Mouse (Mus musculus) v-Abl transformed pro-B cells (cell line): ENCODE data around the gene Olfr1260.

ENCODE experiments used
- in situ Hi-C, 2 experiments: fragments of 400-800 bp; cut with MboI; formaldehyde crosslinking; loops; one replicate each; pipeline ENCODE4 v1.15.1; 2025; ENCODE audit not compliant: unreplicated experiment in 2 of 2

Gene Olfr1260

DNA sequence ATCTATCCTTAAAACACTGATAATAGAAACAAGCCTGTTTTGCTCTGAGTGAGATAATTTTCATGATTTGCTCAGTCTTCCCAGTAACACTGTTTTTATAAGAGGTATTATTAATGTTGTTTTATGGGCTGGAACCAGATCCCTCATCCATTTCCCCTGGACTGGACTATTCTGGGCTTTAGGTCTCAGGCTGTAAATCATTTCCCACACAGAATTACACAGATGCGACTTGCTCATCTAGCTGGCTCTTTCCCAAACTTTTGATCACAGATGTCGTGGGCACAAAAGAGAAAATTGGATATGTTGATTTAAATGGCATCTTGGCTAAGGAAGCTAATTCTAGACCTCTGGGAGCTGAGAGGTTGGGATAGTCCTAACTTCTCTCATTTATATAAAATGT, at the start of gene Olfr1260:
Gene Olfr1260 (plus strand): TSS at position 157 of the 400 bp plus-strand sequence.
- in situ Hi-C loops = no loop called here

DNA sequence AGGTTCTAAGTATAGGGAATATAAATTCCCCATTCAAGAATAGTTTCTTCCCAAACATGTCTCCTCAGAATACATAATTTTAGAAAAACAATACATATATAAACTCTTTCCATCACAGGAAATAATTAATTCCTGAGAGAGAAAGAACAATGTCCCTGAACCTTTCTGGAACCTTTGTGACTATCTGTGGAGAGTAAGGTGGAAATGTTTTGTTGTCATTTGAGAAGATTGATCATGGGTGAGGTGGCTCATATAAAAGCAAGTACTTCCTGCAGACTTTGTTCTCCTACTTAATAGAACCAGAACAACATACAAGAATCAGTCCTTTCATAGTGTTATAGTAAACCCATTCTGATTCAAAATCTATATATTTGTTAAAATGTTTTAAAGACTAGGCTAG, 47.1 kb upstream of the Olfr1260 start, which contains the start of gene Olfr1258:
Gene Olfr1258 (plus strand): TSS at position 301 of the 400 bp plus-strand sequence.
- in situ Hi-C loops = no loop called here

DNA sequence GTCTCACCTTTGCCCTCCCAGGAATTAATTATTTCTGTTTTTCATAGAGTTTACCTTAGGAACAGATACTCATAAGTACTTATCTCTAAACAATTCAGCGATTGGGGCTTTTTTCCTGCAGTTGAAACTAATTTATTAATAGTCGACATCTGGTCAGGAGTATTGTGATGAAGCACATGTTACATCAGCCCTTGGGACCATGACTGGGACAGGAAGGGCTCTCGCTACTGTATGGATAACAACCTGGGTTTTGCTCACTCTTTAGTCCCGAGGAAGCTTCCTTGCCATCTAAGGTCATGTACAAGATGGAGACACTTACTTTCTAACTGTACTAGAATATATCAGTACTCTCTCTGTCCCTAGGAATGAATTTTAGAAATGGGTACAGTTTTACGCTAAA, 25.6 kb upstream of the Olfr1260 start, which contains the start of gene Olfr1259:
Gene Olfr1259 (minus strand): TSS at position 101 of the 400 bp plus-strand sequence.
- in situ Hi-C loops = no loop called here

- in situ Hi-C loops = no loop called here
Measured at GRCm38 (mm10) chr2:89977709-89978108, 3.6 kb downstream of the Olfr1260 start.

DNA sequence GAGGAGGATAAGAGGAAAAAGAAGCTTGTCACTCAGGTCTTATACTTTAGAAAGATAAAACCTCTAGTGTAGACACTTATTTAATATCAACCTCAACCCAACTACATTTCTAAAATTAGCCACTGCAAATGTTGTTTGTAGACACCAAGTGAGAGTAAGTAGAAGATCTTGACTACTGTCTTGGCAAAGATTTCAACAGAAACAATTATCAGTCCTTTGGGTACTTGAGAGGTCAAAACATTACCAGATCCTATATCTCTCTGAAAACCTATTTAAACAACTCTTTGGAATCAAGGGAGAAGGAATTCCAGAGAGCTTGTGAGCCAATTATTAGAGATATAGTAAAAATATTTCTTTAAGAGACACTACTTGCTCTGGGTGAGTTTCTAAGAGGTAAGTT, 16.8 kb downstream of the Olfr1260 start, which contains the start of gene Olfr1261:
Gene Olfr1261 (plus strand): TSS at position 301 of the 400 bp plus-strand sequence.
- in situ Hi-C loops = no loop called here

DNA sequence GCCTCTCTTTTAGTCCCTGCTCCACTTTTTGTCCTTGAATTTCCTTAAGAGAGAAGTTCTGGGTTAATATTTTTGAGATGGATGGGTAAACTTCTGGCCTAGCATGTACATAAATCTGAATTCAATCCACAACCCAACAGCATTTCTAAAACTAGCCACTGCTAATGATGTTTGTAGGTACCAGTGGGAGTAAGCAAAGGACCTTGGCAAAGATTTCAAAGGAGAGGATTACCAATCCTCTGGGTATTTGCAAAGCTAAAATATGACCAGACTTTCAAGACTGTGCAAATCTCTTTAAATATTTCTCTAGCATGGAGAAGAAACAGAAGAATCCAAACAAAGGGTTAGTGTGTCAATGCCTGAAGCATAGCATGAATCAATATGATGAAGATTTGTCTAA, 25.7 kb downstream of the Olfr1260 start, which contains the start of gene Olfr1262:
Gene Olfr1262 (plus strand): TSS at position 301 of the 400 bp plus-strand sequence.
- in situ Hi-C loops = no loop called here

DNA sequence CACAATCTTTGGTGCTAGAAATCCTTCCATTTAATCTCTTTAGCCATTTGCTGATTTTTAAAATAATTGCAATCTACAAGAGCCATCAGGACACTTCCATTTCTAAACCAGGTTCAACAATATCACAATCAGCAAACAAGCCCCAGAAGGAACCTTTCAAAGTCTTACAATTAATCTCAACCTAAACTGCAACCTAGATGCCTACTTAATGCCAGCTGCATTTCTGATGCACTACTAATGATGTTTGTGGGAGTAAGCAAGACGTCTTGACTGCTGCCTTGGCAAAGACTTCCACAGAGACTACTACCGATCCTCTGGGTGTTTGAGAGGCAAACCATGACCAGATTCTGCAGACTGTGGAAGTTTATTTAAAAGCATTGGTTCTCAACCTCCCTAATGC, 37.7 kb downstream of the Olfr1260 start, which contains the start of gene Olfr1263:
Gene Olfr1263 (plus strand): TSS at position 301 of the 400 bp plus-strand sequence.
- in situ Hi-C loops = no loop called here

- in situ Hi-C loops = no loop called here
Measured at GRCm38 (mm10) chr2:90025477-90025876, 51.3 kb downstream of the Olfr1260 start, which contains the start of gene Olfr1264. Gene Olfr1264, minus strand, starts transcription at chr2:90025577.
